Mouse (Mus musculus): Measurements from ENCODE around the gene Tex9.

Gene Tex9

GRCm38 (mm10) chr9:72492194-72492565 is at the start of gene Tex9:
TSS of gene Tex9 (minus strand) at chr9:72492212.
- no peak for DNase-seq (ENCODE audit: low spot score in 2 of 2)

- no peak for DNase-seq (ENCODE audit: low spot score in 2 of 2)
These were observed 45.1 kb upstream of the Tex9 start for GRCm38 (mm10) chr9:72537086-72537485.

DNA sequence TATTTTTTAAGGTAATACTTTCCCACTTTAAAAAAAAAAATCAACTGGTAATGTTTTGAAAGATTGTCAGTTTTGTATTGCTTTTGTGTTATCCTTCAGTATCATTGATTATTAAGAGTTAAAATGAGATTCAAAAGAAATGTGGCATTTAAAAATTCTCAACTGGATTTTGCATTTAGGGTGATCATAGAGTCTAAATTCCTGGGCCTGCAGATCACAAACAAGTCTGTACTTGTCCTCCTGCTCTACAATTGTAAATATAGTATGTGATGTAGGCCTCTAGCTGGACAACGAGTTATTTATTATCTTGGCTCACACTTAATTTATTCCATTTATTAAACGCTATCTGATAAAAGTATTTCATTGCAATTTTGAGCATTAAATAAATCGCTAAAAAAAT is 43.4 kb upstream of the Tex9 start:
- no peak for DNase-seq (ENCODE audit: low spot score in 2 of 2)

DNA sequence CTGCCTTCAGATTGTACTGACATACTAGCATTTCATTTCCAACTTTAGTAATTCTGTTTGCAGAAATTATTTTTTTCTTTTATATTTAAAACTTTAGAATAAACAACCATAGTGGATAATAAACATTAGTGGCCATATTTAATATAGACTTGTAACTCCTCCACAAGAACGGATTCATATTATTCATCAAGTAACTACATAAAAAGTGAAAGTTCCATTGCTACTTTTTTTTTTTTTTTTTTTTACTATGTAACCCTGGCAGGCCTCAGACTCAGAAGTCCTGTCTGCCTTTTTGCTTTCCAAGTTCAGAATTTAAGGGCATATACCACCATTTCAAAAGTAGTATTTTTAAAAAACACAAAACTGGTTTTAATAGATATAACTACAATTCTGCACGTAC is 43.0 kb upstream of the Tex9 start:
- no peak for DNase-seq (ENCODE audit: low spot score in 2 of 2)

DNA sequence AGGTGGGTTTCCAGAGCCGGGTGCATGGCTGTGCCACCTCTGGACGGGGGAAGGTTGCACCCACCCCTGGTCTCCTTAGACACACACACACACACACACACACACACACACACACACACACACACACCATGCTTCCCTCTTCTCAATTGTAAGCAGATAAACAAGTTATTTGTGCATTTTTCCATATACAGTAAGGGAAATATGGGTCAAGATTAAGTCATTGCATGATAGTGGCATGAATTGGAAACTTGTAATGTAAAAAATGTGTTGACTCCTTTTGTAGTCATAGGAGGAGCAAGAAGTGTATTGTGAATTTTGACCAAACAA is 41.0 kb upstream of the Tex9 start:
- no peak for DNase-seq (ENCODE audit: low spot score in 2 of 2)

DNA sequence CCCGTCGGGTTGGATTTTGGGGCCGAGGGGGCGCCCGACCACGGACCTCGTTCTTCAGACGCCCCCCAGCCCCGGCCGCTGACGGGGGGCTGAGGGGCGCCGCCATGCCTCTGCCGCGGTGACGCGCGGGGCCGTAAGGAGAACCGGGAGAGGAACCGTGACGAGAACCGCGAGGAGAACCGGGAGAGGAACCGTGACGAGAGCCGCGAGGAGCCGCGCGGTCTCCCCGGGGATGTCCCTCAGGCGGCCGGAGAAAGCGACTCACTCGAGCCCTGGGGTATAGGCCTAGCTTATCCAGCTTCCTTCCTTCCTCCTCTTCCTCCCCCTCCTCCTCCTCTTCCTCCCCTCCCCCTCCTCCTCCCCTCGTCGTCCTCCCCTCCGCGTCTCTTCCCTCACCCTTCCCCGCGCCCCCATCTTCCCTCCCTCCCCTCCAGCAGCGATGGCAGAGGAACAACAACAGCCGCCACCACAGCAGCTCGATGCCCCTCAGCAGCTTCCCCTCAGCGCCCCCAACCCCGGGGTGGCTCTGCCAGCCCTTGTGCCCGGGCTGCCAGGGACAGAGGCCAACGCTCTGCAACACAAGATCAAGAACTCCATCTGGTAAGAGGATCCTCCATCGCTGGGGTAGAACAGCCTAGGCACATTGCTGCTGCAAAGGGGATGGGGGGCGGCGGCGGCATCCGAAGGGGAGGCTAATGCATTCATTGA is 40.5 kb upstream of the Tex9 start:
- DNase-seq (ENCODE audit: low spot score in 2 of 2): peak; percentile 63 to 69

DNA sequence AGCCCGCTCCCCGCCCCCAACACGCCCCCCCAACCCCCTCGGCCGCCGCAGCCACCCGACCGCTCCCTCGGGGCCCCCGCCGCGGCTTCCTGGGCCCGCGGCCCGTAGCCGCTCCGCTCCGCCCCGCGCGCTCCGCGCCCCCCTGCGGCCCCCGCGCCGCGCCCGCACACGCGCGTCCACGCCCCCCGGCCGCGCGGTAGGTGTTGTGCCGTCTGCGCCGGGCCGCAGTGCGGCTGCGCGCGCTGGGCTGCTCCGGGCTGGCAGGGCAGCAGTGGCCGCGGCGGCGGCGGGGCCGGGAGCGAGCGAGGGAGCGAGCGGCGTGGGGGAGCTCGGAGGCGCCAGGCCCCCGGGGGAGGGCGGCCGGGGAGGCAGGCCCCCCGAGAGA is 40.0 kb upstream of the Tex9 start, which contains the start of gene Rfx7:
Gene Rfx7, plus strand, starts transcription at position 245 of the 385 bp plus-strand sequence.
- DNase-seq (ENCODE audit: low spot score in 2 of 2): peak in 1 of 2 experiments; percentile 82

- DNase-seq (ENCODE audit: low spot score in 2 of 2): peak; percentile 68 to 85
These were observed 39.4 kb upstream of the Tex9 start for GRCm38 (mm10) chr9:72531291-72531995.

GRCm38 (mm10) chr9:72530824-72531223 is 38.8 kb upstream of the Tex9 start:
- peak; percentile 22 to 30 for DNase-seq (ENCODE audit: low spot score in 2 of 2)

GRCm38 (mm10) chr9:72530237-72530636 is 38.2 kb upstream of the Tex9 start:
- DNase-seq (ENCODE audit: low spot score in 2 of 2): peak; percentile 80 to 92

GRCm38 (mm10) chr9:72526091-72526490 is 34.1 kb upstream of the Tex9 start:
- DNase-seq (ENCODE audit: low spot score in 2 of 2): no peak

- DNase-seq (ENCODE audit: low spot score in 2 of 2): no peak
These were observed 28.8 kb upstream of the Tex9 start for GRCm38 (mm10) chr9:72520849-72521248.

DNA sequence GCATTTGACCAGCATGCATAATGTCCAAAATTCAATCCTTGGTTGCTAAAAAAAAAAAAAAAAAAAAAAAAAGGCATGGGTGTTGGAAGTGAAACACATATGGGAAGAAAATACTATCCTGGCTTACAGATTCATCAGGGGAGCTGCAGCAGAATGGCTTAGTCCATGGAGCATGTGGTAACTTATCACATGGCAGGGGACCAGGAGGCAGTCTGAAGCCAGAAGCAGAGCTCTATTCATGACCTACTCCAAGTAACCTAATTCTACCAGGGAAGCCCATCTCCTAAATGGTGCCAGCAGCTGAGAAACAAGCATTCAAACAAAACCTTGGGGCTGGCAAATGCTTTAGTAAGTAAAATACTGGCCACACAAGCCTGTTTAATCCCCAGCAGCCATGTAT is 27.2 kb upstream of the Tex9 start:
- no peak for DNase-seq (ENCODE audit: low spot score in 2 of 2)

- no peak for DNase-seq (ENCODE audit: low spot score in 2 of 2)
These were observed 23.4 kb upstream of the Tex9 start for GRCm38 (mm10) chr9:72515366-72515765.

- no peak for DNase-seq (ENCODE audit: low spot score in 2 of 2)
These were observed 20.4 kb upstream of the Tex9 start for GRCm38 (mm10) chr9:72512229-72512981.

DNA sequence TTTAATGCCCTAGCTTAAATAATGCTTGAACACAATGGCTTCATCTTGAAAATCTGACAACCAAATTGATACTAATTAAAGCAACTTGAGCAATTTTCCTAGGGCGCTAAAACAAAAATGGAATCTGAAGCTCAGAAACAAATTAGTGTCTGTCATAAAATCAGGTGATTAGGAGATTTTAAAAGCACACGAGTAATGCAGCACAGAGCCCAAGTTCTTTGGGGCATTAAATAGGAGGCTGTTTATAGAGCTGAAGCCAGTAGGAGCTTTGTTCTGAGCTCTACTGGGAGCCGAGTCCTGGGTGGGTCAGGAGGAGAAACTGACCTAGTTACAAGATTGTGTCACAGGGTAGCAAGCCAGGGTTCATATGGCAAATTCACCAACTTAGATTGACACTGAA is 5.2 kb upstream of the Tex9 start:
- DNase-seq (ENCODE audit: low spot score in 2 of 2): no peak

DNA sequence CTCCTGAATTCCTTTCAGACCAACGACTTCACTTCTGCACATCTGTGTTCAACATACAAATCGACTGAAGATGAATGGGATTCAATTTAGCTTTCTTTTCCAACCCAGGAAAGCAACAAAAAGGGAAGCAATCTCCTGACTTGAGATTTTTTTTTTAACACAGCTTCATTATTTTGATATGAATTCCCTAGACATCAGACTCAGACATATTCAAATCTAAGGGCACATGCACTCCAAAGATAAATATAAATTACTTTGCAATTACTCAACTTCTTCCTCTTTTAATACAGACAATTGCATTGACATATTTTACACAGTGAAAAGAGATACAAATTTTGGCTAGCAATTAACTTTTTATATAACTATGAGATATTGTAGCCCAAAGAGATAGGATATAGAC is 4.7 kb upstream of the Tex9 start:
- DNase-seq (ENCODE audit: low spot score in 2 of 2): no peak

- no peak for DNase-seq (ENCODE audit: low spot score in 2 of 2)
These were observed 2.1 kb upstream of the Tex9 start for GRCm38 (mm10) chr9:72493984-72494685.

DNA sequence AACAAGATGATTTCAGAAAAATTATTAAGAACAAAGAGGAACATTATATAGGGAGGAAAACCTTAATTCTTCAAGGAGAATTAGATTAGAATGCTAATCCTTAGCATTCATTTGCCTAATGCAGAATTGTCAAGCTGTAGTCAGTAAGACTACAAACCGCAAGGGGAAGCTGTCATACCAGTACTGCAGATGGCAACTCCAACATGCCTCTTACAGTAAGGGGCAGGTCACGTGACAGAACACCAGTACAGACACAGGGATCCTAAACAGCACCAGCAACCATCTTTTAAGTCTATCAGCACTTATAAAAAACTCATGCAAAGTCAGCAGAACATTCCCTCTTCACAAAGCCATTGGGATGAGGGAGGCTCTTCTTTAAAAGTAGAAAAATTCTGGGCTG is 1.5 kb upstream of the Tex9 start:
- peak in 1 of 2 experiments; percentile 57 for DNase-seq (ENCODE audit: low spot score in 2 of 2)

DNA sequence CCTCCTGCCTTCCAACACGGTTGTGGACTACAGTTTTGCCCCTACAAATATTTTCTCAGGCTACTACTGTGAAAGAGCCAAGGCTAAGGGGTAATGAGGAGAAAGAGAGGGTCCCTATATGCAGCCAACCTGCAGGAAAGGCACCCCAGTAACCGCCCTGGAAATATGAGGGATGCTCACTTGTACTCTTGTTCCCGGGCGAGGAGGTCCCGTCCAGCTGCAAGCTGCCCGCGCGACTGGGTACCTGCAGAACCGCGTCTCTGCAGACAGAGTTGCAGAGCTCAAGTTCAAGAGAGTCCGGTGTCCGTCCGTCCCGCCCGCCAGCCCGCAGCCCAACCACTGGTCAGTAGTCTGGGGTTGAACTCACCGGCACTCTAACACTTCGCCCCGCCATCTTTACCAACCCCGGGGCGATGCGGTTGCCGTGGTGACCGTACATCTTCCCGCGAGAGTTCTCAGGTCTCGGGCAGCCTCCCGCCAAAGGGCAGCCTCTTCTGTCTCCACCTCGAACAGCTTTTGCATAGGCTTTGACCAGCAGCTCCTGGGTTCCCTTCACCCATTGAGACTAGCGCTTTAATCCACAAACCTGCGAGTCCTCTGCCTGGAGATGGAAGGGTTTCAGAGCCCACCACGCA is 336 bp downstream of the Tex9 start:
- DNase-seq (ENCODE audit: low spot score in 2 of 2): peak; percentile 94 to 97

DNA sequence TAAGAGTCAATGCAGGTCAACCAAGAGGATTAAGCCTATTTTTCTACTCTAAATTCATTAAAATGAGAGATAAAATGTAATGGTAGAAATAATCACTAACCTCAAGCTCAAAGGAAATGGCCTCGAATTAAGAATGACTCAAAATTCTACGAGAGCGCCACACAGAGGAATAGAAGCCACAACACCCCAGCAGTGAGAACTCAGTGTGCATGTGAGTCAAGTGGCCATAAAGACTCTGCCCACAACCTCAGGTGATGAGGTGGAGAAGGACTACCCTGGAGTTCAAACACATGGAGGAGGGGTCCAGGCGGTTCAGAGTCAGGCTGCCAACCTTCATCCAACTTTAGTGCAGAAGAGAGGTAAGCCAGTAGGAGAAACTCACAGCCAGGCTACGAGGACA is 2.9 kb downstream of the Tex9 start:
- DNase-seq (ENCODE audit: low spot score in 2 of 2): no peak

DNA sequence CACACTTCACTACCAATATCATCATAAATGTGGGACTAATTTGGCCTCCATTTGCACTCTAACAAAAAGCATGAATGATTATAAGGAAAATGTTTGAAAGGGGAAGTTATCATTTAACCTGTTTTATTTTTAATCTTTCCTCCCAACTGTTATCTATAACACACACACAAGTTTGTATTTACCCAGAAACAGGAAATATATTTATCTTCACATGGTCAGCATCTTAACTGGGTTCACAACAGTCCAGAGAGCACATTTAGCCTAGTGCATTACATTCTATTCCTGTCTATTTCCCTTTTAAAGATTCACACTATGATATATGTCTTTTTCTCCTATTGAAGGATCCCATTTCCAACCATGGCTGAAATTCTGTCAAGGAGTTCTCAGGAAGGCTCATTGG is 3.5 kb downstream of the Tex9 start:
- DNase-seq (ENCODE audit: low spot score in 2 of 2): no peak

All from spleen, postnatal 10 days (tissue).